Mouse (Mus musculus) brain, embryonic 14.5 days (tissue): Measurements from ENCODE around the gene Gm8122.
"Not testable (repeated sequence)": the region's sequence is repeated elsewhere in the genome, so short reads cannot be mapped to it uniquely, and the experiment has no call there.

ENCODE experiments used
- CTCF ChIP-seq: fragments of 200-500 bp; IDR thresholded peaks from 2 replicates; pipeline ENCODE4 v1.5.1; 2012; ENCODE audit warnings: inconsistent platforms, mild to moderate bottlenecking, moderate library complexity, borderline replicate concordance; ENCODE audit not compliant: insufficient read depth, insufficient read length; ENCODE audit errors: extremely low read depth
- POLR2A ChIP-seq: fragments of 200-500 bp; IDR thresholded peaks from 2 replicates; pipeline ENCODE4 v1.6.1; 2012; ENCODE audit warnings: mild to moderate bottlenecking, inconsistent platforms, borderline replicate concordance; ENCODE audit not compliant: poor library complexity, insufficient read depth, insufficient read length, severe bottlenecking; ENCODE audit errors: extremely low read depth

GRCm38 (mm10) chr14:43273161-43273560, 38.1 kb upstream of the Gm8122 start:
- not testable (repeated sequence) for TF ChIP-seq CTCF, POLR2A
